Mouse (Mus musculus): ENCODE measurements around the gene Scin.

DNA sequence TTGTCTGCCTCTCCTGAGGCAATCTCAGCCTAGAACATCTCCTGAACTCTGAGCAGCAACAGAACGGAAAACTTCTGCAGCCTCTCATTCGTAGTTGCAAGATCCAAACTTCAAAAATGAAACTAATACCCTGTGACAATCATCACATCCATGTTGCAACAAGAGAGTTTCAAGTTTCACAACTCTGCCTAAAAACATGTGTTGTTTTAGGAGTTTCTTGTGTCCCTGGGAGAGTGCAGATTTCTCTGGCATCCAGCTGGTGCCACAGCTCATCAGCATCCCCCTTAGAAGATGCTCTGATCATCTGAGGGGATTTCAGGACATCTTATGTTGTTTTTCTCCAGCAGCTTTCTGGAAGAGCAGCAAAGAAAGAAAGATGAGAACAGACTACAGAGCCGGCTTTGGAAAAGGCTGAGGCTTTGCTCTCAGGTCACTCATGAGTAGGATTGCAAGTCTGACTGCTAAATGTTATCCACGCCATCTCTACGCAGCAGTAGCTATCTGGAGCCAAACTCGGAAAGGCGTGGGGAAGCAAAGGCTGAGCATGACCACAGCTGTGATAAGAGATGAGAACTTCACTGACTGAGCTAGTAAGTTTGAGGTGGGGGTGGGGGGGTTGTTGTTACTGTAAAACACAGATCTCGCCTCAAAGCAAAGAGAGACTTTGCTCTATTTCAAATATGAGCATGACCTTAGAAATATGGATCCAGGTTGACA is 18.5 kb upstream of the Scin start:
- TF ChIP-seq CTCF (IDR thresholded peaks at IDR 0.05; ENCODE audit: low read depth, low read length) (no peak), EP300 (IDR thresholded peaks at IDR 0.05; ENCODE audit: insufficient read depth, low read depth, low read length) (no peak), POLR2A (IDR thresholded peaks at IDR 0.05; ENCODE audit: insufficient read depth, low read length) (no peak)

All from ES-Bruce4 (cell line).